Mouse (Mus musculus): ENCODE measurements around the gene Gm17428.

DNA sequence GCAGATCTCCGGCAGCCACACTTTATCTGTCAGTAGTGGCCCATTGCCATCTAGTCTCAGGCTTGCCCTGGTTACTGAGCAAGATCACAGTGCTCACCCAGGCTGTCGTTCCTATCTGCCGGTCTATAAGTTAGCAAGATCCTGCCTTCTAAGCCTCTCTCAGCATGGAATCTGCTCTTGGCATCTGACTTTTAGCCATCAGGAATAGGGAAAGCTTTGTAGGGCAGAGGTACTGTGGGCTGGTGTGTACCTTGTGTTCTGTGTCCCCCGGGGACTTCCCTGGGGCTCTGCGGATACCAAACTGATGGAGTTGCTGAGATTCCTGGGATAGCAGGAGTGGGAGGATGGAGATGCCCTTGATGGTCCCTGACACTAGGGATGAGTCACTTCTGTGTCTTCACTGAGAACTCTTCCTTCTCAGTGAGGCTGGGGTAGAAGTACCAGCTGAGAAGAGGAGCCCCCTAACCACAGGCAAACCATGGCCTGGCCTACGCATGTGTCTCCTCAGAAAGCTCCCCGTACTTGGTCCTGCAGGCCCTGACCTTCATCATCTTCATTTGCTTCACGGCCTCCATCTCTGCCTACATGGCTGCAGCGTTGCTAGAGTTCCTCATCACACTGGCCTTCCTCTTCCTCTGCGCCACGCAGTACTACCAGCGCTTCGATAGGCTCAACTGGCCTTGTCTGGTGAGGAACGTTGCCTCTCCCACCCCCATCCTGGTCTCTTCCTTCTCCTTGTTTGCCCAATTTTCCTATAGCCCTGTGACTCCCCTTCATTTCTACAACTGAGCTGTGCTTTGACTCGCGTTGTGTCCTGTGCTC lies 39.2 kb upstream of the Gm17428 start:
- TF ChIP-seq CTCF (IDR thresholded peaks at IDR 0.05; ENCODE audit: control insufficient read depth, insufficient read depth, insufficient replicate concordance, low read depth, low read length): no peak
- no peak for TF ChIP-seq POLR2A (IDR thresholded peaks at IDR 0.05; ENCODE audit: control insufficient read depth, low read depth, low read length)

Measured in testis, adult 2 months (tissue).